Mouse (Mus musculus) adrenal gland (tissue): ENCODE measurements around the gene Zwilch.
"Not testable (repeated sequence)": the region's sequence is repeated elsewhere in the genome, so short reads cannot be mapped to it uniquely, and the experiment has no call there.

Experiments
- intact Hi-C: fragments of 180-260 bp; cut with DNase I; formaldehyde crosslinking; loops from one replicate; pipeline ENCODE4 v1.15.1; 2025
- long read RNA-seq, 2 experiments: library from polyadenylated mRNA; unstranded; transcript quantifications; one replicate each; pipeline ENCODE4 v2.0.0; 2020; ENCODE audit warnings: borderline replicate concordance in 1 of 2; ENCODE audit not compliant: insufficient replicate concordance in 1 of 2

Zwilch gene
- long read RNA-seq, experiment 1, partial matches to known transcripts: 0 of 1 reads
- long read RNA-seq, experiment 1, other reads (novel, unspliced or antisense): 0 of 1 reads
- long read RNA-seq, experiment 2, partial matches to known transcripts: 1 of 3 reads
- long read RNA-seq, experiment 2, other reads (novel, unspliced or antisense): 2 of 3 reads

GRCm38 (mm10) chr9:64172816-64173665 is at the start of gene Zwilch, which contains the start of gene Rpl4:
Zwilch (minus strand) TSS chr9:64173104.
Rpl4 (plus strand) TSS chr9:64173375.
- intact Hi-C loops: no loop called here

GRCm38 (mm10) chr9:64222098-64222497 is 49.2 kb upstream of the Zwilch start:
- intact Hi-C loops: no loop called here

GRCm38 (mm10) chr9:64221480-64221879 is 48.6 kb upstream of the Zwilch start:
- intact Hi-C loops: no loop called here

- intact Hi-C loops: no loop called here
Observed at GRCm38 (mm10) chr9:64220603-64221002, 47.7 kb upstream of the Zwilch start.

- intact Hi-C loops: no loop called here
Observed at GRCm38 (mm10) chr9:64219772-64220420, 47.0 kb upstream of the Zwilch start.

GRCm38 (mm10) chr9:64219305-64219704 is 46.4 kb upstream of the Zwilch start:
- intact Hi-C loops: no loop called here

- intact Hi-C loops: no loop called here
Observed at GRCm38 (mm10) chr9:64217887-64218286, 45.0 kb upstream of the Zwilch start.

- intact Hi-C loops: no loop called here
Observed at GRCm38 (mm10) chr9:64216641-64217040, 43.7 kb upstream of the Zwilch start.

GRCm38 (mm10) chr9:64216090-64216489 is 43.2 kb upstream of the Zwilch start:
- intact Hi-C loops: no loop called here

- intact Hi-C loops: no loop called here
Observed at GRCm38 (mm10) chr9:64214452-64214851, 41.5 kb upstream of the Zwilch start.

- intact Hi-C loops: no loop called here
Observed at GRCm38 (mm10) chr9:64207509-64208084, 34.7 kb upstream of the Zwilch start.

- intact Hi-C loops: no loop called here
Observed at GRCm38 (mm10) chr9:64202866-64203265, 30.0 kb upstream of the Zwilch start.

- intact Hi-C loops: no loop called here
Observed at GRCm38 (mm10) chr9:64202331-64202730, 29.4 kb upstream of the Zwilch start.

- intact Hi-C loops: no loop called here
Observed at GRCm38 (mm10) chr9:64199897-64200296, 27.0 kb upstream of the Zwilch start.

GRCm38 (mm10) chr9:64198763-64199418 is 26.0 kb upstream of the Zwilch start:
- intact Hi-C loops: not testable (repeated sequence)

- intact Hi-C loops: no loop called here
Observed at GRCm38 (mm10) chr9:64198068-64198762, 25.3 kb upstream of the Zwilch start.

- intact Hi-C loops: no loop called here
Observed at GRCm38 (mm10) chr9:64197524-64197923, 24.6 kb upstream of the Zwilch start.

GRCm38 (mm10) chr9:64195554-64195953 is 22.6 kb upstream of the Zwilch start:
- intact Hi-C loops: no loop called here

GRCm38 (mm10) chr9:64193879-64194278 is 21.0 kb upstream of the Zwilch start:
- intact Hi-C loops: no loop called here

GRCm38 (mm10) chr9:64184166-64184840 is 11.4 kb upstream of the Zwilch start:
- intact Hi-C loops: no loop called here
